Mouse (Mus musculus) cerebellum, adult 18-20 months (tissue): ENCODE results near the gene Serpinh1.

Source experiments
- DNase-seq, 2 experiments: peaks; one replicate each; pipeline ENCODE4 v3.0.0; 2021

Gene Serpinh1

DNA sequence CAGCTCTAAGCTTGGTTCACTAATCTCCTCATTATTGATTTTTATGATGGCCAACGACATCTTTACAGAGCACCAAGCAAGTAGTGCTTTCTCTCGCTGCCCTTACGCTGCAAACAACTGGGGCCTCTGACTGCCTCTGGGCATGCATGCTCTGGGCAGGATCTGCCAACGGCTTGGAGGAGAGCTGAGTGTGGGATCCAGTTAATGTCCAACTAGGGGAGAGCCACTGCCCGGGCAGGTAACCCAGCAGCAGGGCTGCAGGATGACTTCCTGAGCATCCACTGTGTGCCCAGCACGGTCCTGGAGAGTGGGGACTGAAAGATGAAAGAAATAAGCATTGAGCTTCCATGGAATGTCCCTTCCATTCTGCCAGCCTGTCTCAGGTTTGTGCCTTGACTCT, 13.7 kb upstream of the Serpinh1 start:
- DNase-seq, result no peak

DNA sequence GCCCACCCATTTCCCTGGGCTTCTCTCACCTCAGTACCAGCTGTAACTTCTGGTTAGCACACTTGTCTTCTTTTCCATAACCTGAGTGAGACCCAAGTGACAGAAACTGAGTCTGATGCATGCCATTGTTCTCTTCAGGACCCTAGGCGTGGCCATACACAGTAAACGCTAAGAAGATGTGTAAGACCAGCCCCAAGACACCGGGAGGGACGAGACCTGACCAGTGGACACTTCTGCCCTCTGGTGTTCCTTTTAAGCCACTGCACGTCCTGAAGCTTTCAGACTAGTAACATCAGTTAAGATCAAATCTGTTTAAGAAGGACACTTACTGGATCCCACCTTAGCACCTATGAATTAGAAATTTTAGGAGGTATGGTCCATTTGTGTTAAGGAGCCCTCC, 12.0 kb upstream of the Serpinh1 start:
- peak; percentile 66 to 72 for DNase-seq

DNA sequence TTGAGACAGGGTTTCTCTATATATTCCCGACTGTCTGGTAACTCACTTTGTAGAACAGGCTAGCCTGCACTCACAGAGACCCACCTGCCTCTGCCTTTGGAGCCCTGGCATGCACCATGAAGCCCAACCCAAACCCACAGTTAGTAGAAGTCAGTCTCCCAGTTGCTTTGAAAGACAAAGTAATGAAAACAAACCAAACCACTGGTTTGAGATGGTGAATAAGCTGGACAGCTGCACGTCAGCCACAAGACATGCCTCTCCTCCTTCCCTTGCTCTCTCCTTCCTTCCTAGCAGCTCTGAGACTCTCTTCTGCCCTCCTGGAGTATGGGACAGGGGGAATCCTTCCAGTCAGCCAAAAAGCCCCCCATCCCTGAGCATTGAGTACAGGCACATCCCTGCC, 9.1 kb upstream of the Serpinh1 start:
- DNase-seq, result no peak

DNA sequence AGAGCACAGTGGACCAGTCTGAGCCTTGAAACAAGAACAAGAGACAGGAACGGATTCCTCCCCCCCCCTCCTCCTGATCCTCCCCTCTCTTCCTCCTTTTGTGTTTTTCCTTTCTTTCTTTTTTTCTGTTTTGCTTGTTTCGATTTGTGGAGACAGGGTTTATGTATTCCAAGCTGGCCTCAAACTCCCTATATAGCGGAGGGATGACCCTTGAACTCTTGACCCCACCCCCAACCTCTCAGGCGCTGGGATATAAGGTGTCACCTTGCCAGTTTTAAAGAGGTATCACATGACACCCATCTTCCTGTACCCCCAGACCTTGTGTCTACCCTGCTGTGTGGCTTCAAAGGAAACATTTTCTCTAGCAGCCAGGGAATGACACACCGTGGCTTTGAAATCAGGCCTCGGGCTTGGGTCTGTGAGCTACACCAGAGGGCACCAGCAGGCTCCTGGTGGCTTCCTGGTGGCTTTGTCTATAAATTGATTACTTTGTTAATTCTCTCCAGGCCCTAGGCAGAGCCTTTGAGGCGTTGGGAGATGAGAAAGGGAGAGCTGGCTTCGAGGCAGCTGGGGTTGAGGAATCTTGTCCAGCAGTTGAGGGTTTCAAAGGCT, 7.9 kb upstream of the Serpinh1 start:
- DNase-seq, result no peak

DNA sequence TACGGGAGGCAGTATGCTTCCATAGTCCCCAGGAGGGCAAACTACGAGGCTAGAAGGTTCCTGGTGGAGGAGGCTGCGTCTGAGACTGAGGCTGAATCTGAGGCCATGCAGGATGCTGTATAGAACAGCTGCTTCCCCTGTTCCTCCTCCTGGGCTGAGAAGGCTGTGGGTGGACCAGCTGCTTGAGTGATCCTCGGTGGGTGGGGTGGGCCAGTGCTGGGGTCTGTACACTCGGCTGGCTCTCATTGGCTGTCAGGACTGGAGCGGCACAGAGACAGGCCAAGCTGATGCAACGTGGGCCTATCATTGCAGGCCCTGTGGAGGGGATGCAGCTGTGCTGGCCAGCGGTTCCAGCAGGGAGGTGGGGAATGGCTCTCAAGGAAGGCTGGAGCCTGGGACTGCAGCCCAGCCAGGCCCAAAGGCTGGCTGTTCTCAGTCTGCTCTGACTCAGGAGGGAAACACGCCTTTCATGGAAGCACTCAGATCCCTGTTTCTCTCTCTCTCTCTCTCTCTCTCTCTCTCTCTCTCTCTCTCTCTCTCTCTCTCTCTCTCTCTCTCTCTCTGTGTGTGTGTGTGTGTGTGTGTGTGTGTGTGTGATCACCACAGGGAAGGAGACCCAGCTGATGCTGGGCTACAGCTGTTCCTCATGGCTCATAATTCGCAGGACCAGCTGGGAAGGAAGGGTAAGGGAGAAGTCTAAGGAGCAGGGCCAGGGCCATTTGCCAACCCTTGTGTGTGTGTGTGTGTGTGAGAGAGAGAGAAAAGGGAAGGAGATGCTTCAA, 7.2 kb upstream of the Serpinh1 start:
- no peak for DNase-seq

DNA sequence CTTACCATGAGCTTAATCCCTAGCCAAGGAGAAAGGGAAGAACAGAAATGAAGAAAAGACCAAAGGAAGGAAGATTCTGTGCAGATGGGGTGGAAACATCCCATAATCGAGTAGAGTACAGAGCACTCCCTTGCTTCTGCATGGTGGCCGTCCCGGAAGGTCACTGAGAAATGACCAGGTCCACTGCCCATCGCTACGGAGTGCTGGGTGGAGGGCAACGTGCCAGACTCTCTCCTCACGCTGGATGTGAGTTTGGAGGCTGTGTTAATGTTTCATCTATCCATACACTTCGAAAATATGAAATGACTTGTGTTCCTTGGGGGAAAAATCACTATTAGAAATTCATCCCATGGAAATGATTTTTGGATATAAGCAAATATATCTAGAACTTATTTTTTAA, 5.3 kb upstream of the Serpinh1 start:
- no peak for DNase-seq

DNA sequence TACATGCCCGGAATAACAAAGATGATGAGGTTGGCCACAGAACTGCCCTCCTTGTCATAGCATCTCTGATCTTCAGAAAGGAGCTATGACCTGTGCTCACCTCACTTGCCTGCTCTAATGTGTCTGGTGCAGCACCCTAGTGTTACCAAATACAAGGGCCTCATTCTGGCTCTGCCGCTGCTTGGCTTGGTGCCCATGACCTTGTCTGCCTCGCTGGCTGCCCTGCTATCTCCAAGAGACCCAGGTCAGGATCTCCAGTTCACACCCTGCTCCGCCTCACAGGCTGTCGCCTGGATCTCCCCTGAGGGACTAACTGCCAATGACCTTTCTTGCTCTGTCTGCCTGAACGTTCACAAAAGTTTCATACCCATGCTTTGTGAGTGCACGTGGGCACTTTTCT, 4.2 kb upstream of the Serpinh1 start:
- DNase-seq, result no peak

DNA sequence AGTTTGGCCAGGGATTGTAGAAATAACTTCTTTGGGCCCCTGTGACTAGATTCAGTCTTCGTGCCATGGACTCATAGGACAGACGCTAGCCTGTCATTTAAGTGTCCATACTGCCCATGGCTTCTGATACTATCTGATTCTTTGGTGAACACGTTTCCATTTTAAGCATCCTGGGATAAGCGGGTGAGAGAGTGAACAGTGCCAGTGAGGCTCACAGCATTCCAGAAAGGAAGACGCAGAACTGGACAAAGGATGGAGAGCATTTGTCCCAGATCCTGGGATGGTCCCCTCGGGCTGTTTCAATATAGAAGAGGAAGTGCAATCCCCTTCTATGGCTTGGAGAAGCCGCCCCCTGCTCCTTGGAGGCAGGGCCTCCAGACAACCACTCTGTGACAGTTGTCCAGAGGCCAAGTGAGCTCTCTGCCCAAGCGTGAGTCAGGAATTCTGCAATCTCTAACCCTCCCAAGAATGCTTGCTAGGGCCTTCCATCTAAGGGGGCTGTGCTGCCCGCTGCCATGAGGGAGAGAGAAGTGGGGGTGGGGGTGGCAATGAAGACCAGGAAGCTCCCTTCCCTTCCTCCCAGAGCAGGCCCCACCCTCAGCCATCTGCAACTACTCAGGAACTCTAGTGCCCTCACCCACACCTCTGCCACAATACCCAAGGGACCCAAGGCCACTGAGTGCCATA, 3.3 kb upstream of the Serpinh1 start:
- no peak for DNase-seq

DNA sequence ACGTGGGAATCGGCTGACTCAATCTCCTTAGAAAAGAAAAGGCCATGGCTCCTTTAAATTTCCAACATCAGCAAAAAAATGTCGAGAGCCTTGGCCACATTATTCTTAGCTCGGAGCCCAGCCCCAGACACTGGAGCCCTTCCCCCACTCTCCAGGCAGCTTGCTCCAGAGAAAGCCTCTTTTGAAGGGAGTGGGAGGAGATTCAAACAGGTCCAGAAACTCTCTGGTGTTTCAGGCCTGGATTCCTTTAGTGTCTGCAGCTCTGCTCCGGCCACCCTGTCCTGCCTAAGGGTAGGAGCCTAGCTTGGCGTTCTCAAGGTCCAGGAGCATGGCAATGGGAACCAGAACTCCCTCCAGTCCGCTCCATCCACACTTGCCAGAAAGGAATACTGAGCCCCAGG, 2.7 kb upstream of the Serpinh1 start:
- DNase-seq, result peak in 1 of 2 experiments; percentile 30

DNA sequence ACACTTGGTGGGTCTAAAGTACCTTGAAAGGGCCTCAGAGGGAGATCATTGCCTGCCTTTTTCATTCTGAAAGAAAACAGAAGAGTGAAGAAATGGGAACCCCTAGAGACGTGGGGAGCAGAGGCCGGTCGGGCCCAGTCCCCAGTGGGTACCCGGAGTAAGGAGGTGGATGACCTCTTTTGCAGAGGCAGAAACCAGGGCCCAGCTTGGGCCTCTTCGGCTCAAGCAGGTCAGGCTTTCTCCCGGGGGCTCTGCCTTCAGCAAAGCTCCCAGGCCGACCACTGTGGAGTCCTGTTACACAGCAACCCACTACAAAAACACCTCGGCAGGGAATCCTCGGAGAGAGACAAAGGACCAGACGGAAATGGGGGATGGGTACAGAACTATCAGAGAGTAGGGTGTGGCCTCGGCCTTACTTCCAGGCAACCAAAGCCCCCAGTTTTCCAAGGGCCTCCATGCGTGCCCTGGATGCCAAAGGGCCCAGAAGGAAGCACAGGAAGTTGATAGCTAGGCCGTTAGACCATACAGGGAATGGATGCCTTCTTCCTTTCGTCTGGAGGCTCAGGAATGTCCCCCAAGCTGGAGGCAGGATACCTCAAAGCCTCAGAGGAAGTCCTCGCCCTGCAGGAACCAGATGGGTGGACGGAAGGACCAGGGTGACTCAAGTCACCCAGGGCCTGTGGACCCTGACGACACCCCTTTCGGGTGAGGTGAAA, 1.1 kb downstream of the Serpinh1 start:
- no peak for DNase-seq

DNA sequence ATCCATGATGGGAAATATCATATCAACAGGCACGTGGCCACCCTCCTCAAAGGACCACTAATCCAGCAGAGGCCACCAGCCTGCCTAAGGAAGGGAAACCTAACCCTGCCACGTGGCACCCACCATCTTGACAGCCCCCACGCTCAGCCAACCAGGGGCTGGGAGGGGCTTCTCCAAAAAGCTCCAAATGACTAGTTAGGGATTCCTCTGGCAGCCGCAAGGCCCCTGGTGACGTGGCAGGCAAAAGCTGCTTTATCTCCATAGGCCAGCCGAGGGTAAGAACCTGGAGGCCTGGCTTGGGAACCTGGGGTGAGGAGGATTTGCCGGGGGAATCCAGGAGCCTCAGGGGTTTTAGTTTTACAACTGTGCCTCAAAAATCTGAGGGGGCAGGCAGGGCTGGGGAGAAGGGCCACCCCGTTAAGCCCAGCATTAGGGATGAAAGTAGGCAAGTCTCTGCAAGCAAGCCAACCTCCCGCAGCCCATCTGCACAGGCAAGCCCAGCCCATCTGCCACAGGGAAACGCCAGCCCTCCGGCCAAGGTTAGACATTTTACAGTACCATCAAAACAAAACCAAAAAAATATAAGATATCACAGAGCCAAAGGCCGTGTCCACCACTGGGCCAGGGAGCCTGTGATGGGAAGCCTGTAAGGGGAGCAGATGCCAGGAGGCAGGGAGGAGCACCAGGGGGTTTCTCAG, 1.8 kb downstream of the Serpinh1 start:
- DNase-seq, result peak; percentile 66 to 70

DNA sequence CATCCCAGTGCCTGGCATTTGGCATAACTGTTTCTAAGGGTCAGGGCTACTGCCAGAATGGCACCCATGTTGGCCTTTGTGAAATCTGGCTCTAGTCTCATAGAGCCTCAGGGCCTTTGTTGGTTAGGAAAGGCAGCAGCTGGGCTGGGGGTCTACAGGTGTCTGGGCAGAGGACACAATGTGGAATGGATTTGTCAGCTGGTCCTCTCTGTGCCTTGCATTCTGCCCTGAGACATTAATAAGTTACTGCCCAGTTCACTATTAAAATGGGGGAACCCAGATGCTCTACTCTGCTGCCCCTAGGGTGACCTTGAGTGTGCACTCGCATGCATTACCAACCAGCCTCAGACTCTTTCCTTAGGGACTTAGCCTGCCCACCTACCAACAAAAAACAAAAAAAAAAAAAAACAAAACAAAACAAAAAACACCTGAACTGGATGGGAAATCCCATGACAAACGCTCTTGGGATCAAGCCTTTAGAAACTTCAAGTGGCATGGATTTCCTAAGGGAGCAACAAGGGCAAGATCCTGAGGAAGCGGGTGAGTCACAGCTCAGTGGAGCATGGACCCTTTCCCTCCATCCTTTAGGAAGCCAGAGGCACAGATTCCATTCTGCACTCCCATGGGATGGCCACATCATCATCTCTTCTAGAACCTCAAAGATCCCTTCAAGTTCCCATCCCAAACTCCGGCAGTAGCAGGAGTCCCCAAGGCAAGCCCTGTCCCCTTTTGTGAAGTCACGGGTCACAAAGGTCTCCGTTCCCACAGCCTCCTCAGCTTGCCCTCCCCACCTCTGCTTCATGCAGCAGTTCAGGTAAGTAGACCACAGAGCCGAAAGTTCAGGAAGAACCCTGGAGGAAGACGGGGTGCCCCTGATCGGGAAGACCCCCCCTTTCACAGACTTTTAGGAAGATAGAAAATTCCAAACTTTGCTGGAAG, 3.0 kb downstream of the Serpinh1 start:
- no peak for DNase-seq

DNA sequence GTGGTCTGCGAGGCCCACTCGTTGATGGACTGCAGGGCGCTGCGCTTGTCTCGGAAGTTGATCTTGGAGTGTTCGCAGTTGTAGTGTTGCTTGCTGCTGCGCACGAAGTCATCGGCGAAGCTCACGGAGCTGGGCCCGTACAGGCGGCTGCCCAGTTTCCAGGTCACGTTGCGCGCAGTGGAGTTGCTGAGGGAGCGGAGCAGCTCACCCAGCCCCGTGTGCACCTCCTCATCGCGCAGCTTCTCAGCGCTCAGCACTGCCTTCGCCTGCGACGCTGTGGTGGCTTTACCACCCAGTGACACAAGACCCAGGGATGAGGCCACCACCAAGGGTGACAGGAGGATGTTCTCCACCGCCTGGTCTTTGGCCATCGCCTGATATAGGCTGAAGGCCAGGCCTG, 4.2 kb downstream of the Serpinh1 start:
- no peak for DNase-seq

DNA sequence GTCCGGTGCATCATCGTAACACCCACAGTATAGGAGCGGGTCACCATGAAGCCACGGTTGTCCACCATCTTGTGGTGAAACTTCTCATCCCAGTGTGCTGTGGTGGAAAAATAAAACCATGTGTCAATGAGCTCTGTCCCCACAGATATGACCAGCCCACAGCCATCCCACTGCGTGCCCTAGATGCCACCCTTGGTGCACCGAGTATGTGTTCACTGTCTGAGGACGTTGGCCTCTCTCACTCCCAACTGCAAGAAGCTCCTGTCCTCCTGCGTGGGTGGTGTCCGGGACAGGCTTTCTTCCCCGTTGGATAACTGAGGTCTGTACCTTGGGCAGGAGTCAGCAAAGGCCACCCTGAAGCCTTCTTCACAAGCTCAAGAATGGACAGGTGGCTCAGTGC, 5.8 kb downstream of the Serpinh1 start:
- DNase-seq, result no peak

DNA sequence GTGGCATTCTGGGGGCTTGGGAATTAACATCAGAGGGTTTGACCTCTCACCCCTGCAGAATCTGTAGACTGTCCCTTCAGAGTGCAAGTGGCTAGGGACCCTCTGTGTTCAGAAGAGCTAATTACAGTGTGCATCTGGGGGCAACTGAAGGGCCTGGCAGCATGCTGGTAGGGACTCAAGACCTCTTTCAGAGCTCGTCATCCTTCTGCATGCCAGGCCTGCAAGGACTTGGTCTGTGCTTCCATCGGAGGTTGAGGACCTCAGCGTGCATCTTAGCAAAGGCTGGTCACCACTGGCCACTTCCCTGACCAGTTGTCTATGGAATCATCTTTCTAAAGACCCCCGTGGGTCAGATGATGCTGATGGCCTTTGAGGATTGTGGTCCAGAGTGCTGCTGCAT, 9.5 kb downstream of the Serpinh1 start:
- no peak for DNase-seq

DNA sequence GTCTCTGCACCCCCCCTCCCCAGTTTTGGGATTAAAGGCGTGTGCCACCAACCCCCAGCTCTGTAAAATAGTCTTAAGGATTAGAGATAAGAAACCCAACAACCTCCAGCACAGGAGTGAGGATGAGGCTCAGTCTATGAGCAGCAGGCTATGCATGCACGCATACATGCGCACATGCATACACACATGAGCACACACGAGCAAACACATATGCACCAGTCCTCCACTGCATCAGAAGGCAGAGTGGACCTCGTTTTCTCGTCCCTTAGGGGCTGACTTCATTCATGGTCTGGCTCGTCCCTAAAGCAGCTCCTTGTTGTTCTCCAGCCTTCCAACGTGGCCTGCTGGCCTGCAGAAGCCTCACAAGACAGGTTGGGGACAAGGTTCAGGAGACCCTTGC, 12.3 kb downstream of the Serpinh1 start:
- no peak for DNase-seq

DNA sequence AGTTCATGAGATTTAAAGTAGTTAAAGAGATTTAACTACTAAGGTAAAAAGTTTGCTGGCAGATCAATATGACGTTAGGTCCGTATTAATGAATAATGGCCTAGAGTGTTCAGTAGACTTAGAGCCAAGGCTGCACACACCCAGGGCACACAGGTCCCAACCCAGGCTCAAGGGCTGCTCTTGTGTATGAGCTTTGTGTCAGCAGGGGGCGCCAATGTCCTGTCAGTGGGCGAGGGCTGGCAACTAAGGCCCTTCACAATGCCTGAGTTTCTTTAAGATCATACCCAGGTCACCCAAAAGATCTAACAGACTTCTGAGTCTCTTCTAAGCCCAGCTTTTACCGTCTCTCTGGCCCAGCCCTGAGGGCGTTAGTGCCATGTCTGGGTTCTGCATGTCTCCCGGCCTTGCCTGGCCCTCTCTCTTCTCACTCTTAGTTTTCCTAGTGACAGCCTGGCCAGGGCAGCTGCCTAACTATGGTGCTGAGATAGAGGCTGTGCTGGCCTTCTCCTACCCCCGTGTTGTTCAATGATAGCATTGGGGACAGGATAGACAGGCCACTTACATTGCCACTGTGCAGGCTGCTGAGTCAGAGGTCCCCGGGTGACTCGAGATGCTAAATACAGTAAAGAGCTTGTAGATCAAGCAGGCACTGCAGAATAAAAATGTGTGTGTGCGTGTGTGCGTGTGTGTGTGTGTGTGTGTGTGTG, 20.1 kb downstream of the Serpinh1 start:
- peak; percentile 63 to 74 for DNase-seq

DNA sequence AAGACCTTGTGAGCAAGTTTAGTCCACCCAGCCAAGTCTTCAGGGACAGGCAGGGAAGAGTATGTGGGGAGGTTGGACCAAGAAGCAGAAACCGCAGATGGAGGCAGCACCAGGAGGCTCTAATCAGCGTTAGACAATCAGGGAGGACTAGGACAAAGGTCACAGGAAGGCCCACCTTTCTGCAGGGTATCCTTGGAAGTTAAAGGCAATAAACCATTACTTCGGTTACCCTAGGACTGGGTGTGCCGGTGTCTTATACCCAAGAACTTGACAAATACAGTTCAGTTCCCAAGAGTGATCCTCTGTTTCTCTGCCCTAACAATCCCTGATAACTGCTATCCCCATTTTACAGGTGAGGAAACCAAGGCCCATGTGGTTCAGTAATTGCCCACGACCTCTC, 23.0 kb downstream of the Serpinh1 start:
- no peak for DNase-seq

DNA sequence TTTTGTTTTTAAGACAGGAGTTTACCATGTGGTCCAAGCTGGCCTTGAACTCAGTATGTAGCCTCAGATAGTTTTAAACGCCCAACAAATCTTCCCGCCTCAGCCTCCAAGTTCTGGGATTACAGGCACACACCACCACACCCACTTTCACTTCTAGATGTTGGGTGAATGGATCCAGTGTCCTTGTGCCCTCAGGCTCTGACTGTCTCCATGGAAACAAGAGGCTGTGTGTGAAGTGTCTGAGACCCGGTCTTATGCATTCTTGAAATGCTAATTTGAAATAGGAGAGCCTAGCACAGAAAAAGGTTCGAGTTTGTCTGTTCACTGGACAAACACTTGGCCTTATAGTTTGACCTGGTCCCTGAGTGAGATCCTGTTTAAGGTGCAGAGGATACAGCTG, 24.2 kb downstream of the Serpinh1 start:
- no peak for DNase-seq

DNA sequence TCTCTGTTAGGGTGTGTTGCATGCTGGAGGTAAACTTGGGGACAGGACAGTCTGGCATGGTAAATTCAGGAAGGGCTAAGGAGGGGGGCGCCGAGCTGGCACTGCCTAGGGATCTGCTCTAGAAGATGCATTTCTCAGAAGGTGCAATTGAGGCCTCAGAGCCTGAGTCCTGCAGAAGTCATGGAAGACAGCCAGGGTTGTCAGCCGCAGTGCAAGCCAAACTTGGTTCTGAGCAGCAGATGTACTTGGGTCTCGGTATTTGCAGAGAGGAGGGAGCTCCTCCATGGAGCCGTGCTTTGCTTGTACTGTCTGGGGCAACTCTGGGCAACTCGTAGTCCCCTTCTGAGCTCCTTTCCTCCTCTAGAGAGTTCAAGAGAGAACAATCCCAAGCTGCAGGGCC, 26.9 kb downstream of the Serpinh1 start:
- DNase-seq, result no peak

DNA sequence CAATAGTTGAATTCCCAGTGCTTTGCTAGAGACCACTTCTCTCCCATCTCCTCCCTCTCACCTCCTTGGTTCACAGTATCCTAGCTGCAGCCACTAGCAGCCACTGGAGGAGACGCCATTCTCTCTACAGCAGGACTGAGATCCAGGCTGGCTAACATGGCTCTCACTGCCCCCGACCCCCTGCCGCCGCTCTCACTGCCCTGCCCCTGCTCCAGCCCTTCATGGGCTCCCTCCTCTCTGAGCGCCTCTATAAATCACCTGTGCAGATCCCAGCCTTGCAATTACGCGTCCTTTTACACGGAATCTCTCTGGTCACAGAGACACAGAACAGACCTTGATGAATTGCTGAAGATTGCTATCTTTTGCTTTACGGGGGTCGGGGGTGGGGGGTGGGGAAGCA, 28.2 kb downstream of the Serpinh1 start:
- DNase-seq, result no peak
